Mouse (Mus musculus) thymus, postnatal 0 days (tissue): ENCODE measurements around the gene Vps16. TPM values are rescaled to one million over a fixed set of nuclear protein-coding genes. Genes with fewer than 3 reads are reported as not detected.

Experiments used
- DNase-seq: peaks from one replicate; pipeline ENCODE4 v3.0.0-alpha.2; 2015; ENCODE audit warnings: low spot score
- polyA plus RNA-seq: library from polyadenylated mRNA; unstranded; fragments of >200 nt; fragmentation: Nextera tagmentation; extraction: Ambion mirVana; gene quantifications from 2 replicates; pipeline ENCODE4 v1.2.1, GENCODE M21; 2015

Gene Vps16
- polyA plus RNA-seq = 97.7 and 101 TPM in 2 replicates

DNA sequence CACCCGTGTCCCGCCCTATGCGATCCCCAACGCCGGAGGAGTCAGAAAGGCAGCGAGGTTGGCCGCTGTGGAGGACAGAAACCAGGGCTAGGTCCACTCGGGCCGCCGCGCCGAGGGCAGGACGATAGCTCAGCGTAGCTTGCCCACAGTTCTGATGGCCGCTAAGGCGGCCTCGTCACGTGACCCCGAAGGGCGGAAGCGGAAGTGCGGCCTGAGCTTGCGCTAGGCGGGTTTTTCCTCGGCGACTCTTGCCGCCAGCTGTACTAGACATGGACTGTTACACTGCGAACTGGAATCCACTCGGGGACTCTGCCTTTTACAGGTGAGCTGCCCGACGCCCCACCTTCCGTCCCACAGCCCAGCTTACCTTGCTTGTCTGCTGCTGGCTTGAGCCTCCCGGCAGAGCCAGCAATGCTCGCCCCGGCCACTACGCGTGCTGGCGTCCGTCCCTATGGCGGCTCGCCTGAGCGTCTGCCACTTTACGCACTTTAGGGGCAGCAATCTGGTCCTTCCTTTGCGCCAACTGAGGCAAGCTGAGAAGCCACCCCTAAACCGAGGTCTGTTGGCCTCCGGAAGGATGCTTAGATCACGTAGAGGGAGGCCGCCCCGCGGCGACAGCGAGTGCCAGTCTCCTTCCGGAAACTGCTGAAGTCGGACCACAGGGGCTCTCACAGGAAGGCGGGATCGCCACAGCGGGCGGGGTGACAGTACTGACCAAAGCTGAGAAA lies at the start of gene Vps16, which contains the start of gene Pced1a:
TSS of gene Vps16 (plus strand) at position 214 of the 728 bp plus-strand sequence.
TSS of gene Pced1a (minus strand) at position 576 of the 728 bp plus-strand sequence.
- DNase-seq = peak; percentile 92

DNA sequence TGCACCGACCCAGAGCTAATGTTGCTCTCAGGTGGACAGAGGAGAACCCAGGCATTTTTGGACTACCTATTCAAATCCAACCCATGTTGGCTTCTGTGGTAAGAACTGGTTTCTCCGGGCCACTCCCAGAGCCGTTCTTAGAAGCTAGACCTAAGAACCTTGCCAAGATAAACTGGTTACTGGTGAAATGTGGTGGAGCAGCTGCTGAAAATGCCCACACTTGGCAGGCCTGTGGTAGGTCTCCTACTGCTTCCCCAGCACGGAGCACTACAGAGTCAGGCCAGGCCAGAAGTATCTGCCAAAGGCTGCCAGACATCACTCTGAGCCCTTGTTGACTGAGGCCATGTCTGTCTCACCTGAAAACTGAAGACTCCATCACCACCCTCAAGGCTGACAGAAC lies 49.2 kb upstream of the Vps16 start:
- no peak for DNase-seq

DNA sequence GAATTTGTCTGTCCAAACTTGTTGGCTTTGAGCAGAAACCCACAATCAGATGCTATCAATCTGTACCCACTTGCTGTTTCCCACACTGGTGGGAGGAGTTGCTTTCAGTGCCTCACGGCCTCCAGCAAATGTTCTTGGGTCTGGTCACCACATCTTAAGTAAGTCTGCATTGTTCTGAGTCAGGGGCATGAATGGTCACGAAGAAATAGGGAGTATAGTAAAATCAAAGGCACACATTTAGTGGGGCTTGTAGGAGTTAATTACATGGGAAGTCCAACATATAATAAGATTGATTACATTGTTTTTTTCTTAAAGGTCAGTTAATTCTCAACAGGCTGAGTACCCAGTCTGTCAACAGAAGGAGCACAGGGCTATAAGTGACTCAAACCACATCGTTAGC lies 40.9 kb upstream of the Vps16 start:
- no peak for DNase-seq

DNA sequence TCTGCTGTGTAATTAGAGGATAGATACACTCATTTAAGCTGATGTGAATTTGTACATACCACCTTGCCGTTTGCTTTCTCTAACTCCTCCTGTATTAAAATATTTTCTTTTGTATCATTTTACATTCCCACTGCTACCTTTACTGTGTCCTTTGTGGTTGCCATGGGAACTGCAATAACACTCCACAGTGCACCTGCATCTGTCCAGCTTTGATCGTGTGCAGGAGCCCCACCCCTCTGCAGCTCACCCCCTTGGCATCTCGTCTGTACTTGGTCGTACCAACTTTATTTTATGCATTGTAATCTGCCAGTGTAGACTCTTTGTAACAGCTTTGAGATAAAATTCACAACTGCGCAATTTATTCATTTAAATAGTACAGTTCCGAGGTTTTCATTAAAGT lies 40.2 kb upstream of the Vps16 start:
- DNase-seq = peak; percentile 54

DNA sequence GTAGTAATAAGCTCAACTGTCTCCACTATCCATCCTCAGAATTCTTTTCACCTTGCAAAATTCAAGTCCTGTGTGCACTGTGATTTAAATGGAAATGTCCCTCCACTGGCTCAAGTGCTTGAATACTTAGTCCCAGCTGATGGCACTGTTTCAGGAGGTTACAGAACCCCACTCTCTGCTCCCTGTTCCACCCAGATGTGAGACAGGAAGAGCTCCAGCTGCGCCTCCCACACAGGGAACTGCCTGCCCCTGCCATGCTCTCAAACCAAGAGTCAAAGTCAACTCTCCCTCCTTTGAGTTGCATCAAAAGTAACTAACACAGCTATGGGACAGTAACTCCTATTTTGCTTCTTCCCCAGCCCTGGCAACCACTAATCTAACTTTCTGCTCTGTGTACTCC lies 37.9 kb upstream of the Vps16 start:
- DNase-seq = no peak

DNA sequence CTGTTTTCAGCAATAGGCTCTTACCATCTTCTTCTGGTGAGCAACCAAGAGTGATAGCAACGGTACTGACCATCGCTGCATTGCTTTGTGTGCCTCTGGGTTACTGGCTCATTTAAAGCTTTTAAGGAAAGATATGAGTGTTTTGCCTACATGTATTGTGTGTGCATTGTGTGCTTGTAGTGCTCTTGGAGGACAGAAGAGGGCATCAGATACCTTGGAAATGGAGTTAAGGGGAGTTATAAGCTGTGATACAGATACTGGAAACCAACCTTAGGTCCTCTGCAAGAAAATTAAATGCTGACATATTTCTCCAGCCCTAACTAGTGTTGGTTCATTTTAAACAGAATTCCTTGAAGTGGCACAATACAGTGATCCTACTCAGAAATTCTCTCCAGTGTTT lies 35.3 kb upstream of the Vps16 start:
- peak; percentile 62 for DNase-seq

DNA sequence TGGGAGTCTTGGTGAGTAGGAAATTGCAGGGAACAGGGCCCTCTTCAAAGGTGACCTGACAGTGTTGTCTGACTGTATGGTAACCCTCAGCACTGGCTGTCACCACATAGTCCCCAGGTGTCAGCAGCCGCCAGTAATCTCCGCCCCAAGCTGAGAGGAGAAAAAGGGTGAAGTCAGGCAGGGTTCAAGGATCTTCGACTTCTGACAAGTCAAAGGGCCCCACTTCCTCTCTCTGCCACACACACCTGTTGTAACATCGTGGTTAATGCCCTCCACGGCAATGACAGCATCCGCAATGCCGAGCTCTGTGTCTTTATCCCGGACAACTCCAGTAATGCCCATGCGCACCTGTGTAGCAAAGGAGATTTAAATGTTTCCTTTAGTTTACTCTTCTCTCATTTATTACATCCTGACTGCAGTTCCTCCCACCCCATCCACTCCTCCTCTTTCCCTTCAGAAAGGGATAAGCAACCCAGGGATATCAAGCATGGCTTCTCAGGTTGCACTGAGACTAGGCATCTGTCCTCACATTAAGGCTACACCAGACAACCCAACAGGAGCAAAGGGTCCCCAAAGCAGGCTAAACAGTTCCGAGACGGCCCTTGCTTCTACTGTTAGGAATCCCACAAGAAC lies 33.0 kb upstream of the Vps16 start:
- peak; percentile 88 for DNase-seq

DNA sequence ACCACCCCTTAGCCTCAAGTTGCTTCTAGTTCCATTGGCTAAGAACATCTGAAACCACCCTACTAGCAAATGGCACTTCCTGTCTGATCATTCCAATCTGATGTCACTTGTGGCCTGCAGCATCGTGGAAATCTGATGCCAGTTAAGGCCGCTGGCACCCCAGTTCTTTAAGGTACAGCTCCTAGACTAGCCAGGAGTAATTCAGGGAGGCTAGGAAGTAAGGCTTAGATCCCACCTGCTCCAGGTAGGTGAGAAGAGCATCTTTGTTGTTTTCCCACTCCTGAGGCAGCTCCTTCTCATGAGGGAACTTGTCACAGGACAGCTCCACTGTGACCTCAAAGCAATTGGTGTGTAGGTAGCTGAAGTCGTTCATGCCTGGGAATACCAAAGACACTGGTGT lies 31.3 kb upstream of the Vps16 start:
- no peak for DNase-seq

DNA sequence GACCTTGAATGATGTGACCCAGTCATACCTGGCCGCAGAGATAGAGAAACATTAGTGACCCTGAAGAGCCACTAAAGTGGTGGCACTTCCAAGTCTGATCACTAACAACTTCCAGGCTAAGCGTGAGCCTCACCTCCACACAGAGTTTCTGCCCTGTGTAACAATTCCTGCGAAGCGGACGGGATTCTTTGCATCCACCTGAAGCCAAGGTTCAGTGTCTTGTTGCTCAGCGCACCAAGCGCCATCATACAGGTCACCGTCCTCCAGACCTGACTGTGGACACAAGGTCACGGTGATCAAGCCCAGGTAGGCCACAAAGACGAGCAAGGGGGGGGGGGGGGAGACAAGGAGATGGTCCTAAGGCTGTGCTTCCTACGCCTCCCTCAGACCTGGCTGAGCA lies 28.4 kb upstream of the Vps16 start:
- DNase-seq = no peak

DNA sequence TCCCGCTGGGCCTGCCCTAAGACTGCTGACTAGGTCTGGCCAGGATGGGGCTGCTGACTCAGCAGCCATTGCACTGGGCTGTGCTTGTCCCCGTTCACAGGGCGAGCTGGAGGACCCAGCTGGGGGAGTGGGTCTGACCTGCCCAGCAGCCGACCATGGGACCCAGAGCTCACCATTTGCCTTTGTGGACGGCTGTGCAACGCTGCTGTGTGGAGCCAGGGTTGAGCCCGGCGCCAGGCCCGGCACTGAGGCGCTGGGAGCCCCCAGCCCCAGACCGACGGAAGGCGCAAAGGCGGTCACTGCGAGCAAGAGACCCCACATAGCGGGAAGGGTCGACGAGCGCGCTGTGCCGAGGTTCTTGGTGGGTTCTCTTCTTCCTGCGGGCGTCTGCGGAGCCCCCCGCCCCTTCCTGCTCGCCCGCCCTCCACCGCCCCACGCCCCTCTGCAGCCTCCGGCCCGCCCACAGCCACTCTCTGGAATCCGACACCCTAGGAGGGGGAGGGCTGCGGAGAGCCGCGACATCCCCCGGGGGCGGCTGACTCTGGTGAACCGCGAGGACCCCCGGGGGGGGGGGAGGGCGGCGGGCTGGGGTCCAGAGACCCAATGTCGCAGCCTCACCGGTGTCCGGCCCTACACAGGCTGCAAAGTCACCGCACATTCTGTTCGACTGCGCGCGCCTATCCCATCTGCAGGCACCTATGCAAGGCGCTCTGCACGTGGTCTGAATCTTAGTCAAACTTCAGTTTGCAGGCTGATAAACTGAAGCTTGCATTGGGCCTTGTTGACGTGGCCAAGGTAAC lies 26.8 kb upstream of the Vps16 start, which contains the start of gene Cpxm1:
TSS of gene Cpxm1 (minus strand) at position 389 of the 800 bp plus-strand sequence.
- peak; percentile 35 for DNase-seq

DNA sequence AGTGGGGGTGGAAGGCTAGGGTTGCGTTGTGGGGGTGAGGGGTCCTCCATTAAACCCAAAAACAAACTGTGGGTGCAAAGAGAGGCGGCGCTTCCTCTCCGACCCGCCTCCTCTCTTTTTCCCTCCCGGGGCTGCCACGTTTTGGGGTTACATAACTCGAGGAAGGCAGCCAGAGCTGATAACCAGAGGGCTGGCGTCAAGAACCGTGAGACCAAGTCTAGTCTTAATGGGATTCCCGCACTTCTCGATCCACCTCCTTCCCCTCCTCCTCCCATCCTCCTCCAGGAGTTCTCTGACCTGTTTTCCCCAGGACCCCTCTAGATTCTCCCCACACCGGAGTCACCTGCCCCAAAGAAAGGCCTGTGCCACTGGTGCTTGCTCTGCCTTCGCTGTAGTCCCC lies 26.0 kb upstream of the Vps16 start:
- DNase-seq = no peak

DNA sequence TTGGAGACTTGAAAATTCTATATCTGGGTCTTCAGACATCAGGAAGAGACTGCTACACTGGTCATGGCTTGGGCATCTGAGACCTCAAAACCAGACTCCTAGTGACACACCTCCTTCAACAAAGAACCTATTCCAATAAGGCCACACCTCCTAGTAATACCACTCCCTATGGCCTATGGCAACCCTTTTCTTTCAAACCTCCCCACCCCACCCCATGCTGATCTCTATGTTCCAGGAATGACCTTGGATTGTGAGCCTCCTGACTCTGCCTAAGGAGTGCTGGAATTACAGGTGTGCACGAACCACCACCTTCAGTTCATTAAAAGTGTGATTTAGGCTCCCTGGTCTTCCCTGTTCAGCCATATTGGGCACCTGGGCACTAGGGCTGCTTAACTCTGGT lies 24.1 kb upstream of the Vps16 start:
- no peak for DNase-seq

DNA sequence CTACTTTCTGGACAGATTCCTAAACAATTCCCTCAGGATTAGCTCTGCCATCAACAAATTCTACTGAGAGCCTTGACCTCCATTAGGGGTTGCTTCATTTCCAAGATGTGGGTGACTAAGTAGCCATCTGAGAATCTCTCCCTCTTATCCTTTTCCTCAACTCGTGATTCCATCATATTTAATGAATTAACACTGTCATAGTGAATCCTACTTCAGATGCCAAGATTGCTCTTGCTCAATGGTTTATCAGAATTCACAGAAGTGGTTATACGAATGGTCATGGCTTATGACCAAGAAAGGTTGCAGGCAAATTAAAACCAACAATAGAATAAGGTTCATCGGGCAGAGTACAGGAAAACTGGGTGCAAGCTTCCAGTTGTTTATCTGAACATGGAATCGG lies 22.2 kb upstream of the Vps16 start:
- DNase-seq = no peak

DNA sequence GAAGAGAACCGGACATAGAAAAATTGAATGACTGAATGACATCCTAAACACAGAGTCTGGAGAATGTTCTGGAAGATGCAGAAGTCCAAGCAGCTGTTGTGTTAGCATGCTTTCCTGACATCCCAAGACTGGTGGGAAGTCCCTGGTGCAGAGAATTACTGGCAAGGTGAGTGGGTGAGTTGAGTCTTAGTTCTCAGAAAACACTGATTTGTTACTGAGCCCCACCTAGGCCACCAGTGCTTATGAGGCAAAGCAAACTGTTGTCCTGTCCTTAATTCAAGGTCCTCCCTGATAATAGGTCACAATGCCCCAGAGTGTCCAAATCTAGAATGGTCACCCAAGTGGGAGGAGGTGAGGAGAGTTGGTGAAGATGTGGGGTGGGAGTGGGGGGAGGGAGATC lies 19.2 kb upstream of the Vps16 start, which contains the start of the genes Gm28372 and 1700020A23Rik:
TSS of gene Gm28372 (plus strand) at position 301 of the 400 bp plus-strand sequence.
TSS of gene 1700020A23Rik (plus strand) at position 321 of the 400 bp plus-strand sequence.
- DNase-seq = no peak

DNA sequence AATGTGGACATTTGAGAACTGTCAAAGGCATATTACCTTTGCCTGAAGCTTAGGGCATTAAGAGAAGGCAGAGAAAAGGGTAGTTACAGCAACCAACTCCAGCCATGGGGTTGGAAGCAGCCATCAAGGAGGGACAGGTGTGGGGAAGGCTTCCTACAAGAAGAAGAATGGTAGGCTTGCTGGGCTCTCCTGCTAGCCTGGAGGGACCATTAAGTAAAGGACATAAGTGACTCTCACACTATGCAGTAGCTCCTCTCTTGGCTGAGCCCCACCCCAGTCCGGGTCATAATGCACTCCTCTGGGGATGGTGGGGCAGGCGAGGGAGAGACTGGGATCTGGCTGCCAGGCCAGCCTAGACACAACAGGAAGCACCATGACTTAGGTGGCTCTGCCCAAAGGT lies 18.0 kb upstream of the Vps16 start, which contains the start of gene Tmem239:
TSS of gene Tmem239 (plus strand) at position 301 of the 400 bp plus-strand sequence.
- no peak for DNase-seq

DNA sequence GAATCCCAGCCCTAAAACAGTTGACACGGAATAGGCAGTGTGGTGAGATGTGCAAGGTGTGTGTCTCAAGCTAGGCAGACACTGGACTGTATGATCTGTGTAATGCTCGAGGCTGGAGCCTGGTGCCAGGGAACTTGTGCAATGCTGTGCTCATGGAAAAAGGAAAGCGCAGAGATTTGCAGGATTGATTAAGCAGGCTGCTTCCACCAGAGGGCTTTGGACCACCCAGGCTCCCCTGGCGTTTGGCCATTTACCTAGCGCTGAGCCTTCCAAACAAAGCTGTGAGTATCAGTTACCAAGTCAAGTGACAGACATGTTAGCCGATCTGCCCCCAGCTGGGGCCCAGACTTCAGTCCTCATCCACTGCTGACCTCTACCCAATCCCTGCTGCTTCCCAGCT lies 15.9 kb upstream of the Vps16 start:
- DNase-seq = no peak

DNA sequence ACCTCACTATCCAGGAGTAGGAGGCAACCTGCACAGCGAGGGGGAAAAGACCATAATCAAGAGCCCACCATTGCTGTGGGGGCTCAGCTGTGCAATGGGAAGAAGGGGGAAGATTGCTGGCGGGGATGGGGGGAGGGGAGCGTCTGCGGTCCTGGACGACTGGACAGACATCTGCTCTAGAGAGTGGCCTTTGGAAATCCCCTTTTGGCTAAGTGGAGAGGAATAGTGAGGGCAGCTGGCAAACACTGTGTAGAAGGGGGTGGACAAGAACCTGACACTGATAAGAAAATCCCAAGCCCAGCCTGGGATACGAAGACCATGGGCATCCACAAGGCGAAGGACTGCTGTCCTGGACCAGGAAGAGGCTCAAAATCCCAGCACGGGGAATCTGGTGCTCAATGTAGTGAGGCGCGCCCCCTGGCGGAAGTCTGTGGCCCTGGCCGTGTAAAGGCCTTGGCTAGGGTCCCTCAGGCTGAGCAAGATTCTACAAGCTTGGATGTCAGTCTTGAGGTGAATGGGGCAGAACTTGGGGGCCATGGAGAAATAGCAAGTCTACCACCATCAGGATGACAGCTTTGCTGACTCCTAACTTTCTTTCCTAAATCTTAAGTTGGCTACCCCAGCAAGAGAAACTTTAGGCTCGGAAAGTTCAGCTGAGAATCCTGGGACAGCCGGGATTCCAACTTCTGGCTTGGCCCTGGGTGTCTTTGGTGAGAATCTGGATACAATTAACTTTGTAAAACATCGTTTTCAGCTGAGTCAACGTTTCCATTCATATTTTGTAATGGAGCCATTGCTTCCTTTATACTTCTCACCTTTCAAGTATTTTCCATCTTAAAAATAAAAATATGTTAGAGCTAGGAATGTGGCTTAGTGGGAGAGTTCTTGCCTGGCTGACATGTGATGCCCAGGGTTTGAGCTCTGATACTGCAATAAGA lies 12.3 kb upstream of the Vps16 start:
- peak; percentile 73 for DNase-seq

DNA sequence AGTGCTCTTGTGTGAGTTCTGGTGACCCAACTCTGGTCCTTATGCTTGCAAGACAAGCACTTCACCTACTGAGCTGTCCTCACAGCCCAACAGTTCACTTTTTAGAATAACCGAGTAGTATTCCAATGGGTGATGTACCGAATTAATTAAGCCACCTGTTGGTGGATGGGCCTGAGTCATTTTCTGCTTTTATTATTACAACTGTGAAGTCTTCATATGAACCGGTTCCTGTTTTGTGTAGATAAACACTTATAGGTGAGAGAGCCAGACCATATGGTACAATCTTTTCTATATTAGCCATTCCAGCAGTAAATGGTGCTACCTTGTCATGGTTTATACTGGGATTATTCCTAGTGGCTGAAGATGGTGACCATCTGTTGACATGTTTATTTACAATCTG lies 11.4 kb upstream of the Vps16 start:
- DNase-seq = no peak

DNA sequence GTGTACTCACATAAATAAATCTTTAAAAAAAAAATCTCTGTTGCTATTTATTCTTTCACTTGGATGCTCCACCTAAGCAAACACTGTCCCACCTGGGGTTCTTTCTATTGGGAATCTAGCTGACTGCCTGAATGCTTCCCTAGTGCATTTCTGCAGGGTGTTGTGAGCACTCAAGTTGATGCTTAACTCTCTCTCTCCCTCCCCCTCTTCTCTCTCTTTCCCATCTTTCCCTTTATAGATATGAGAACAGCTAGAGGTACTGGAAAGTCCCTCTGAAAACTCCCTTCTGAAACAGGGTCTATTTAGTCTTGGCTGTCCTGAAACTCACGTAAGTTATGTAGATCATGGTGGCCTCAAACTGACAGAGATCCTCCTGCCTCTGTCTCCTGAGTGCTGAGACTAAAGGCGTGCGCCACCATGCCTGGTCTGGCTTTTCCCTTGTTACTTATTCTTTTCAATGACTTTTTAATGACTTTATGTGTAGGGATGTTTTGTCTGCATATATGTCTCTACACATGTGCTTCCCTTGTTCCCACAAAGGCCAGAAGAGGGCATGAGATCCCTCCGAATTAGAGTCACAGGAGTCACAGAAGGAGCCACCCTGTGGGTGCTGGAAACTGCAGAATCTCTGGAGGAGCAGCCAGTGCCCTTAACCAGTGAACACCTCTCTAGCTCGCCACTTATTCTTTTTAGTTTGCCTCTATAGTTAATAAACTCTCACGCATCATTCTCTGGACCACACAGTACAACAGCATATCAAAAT lies 9.9 kb upstream of the Vps16 start:
- DNase-seq = peak; percentile 43
